Mouse (Mus musculus) heart, adult 11 months (tissue): ENCODE data around the gene 1810010D01Rik.

Source experiments
- DNase-seq: peaks from one replicate; pipeline ENCODE4 v3.0.0; 2022

Gene 1810010D01Rik

GRCm38 (mm10) chr7:145173563-145173962 lies 34.4 kb downstream of the 1810010D01Rik start:
- no peak for DNase-seq

GRCm38 (mm10) chr7:145173116-145173515 lies 34.8 kb downstream of the 1810010D01Rik start:
- no peak for DNase-seq

- DNase-seq: no peak
Observed at GRCm38 (mm10) chr7:145169703-145170102, 38.2 kb downstream of the 1810010D01Rik start.

GRCm38 (mm10) chr7:145159283-145160240 lies 48.4 kb downstream of the 1810010D01Rik start:
- DNase-seq: no peak
